Mouse (Mus musculus): Measurements from ENCODE around the gene Gm20661. TPM values are rescaled to one million over a fixed set of nuclear protein-coding genes. Genes with fewer than 3 reads are reported as not detected.

Gene Gm20661
- polyA plus RNA-seq (2015; fragmentation: Nextera tagmentation; extraction: Ambion mirVana) = 1.8 and 3.6 TPM in 2 replicates

DNA sequence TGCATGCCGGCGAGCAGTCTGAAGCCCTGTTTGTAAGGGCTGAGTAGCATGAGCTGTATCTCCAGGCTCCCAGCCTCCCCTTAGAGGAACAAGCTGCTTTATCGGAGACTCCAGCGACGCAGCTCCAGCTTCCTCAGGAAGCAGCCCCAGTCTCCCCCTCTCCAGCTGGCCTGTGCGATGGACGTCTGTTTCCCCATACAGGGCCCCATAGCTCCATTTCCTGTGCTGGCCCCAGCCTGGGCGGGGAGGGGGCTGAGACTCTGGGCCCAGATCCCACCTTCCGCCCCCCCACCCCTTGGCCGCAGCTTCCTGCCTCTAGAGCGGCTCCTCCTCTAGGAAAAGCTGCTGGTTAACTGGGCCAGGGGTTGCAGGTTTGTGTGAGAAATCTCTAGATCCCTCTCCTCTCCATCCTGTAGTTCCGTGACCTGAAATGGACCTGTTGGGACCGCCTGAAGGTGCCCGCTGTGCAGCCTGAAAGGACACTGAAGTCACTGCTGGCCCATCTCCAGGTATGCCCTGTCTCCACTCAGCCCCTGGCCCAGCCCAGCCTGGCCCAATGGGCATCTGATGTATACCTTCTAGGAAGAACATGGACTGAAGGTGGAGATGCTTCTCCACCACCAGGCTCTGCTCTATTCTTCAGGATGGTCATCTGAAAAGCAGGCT, at the start of gene Gm20661:
Gene Gm20661 (plus strand): TSS at position 378 of the 666 bp plus-strand sequence.
- H3K4me2 ChIP-seq (replicated peaks; ENCODE audit: low read depth, low read length) = peak within 1 kb of the TSS; percentile 70
- WGBS = 16% methylated on average over 14 of the region's 14 CpGs
- TF ChIP-seq CTCF (IDR thresholded peaks at IDR 0.05) (no peak), EP300 (IDR thresholded peaks at IDR 0.05) (peak; percentile 91)

DNA sequence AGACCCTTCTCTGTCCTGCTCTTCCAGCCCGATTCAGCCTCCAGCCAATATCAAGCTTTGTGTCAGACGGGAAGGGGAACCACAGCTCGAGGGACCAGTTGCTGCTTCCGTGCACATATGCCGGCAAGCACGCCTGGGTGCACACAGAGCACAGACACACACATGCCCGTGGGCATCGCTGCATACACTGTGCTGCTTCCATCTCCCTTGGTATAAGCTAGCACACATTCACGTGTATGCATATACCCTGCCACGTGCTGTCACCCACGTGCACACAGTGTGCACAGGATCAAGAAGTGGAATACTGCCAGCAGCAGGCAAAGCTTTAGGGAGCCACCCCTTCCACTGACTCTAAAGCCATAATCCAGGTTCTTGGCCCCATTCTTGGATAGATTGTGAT, 48.7 kb upstream of the Gm20661 start:
- Histone ChIP-seq H3K9me3 (ENCODE audit: low read length) (no peaks in the 10 kb centered on the region), H3K27me3 (replicated peaks; ENCODE audit: insufficient read depth, low read length) (peaks cover 6% of the 10 kb centered on the region; the same call in 1 of the 2 replicates), H3K4me2 (replicated peaks; ENCODE audit: low read depth, low read length) (no peak overlapping the region), H3K27ac (ENCODE audit: low read length) (no peak overlapping the region), H3K36me3 (ENCODE audit: insufficient read depth, low read length) (no peaks in the 10 kb centered on the region), H3K4me1 (ENCODE audit: insufficient read depth, low read depth, low read length) (peaks cover 4% of the 10 kb centered on the region; the same call in 1 of the 2 replicates), H3K9ac (replicated peaks; ENCODE audit: low read depth) (no peak overlapping the region), H3K4me3 (ENCODE audit: low read depth, low read length) (no peak overlapping the region)
- DNase-seq (ENCODE audit: low spot score) (no peak), ATAC-seq (no peak)
- TF ChIP-seq EP300 (IDR thresholded peaks at IDR 0.05) (no peak), CTCF (IDR thresholded peaks at IDR 0.05) (no peak)
- 80% methylated on average over 11 of the region's 11 CpGs for WGBS

More for the DNA sequence above, at the start of gene Gm20661:
- Histone ChIP-seq H3K4me1 (ENCODE audit: insufficient read depth, low read depth, low read length) (peaks cover 11% of the 10 kb centered on the region; the same call in 1 of the 2 replicates), H3K9me3 (ENCODE audit: low read length) (no peaks in the 10 kb centered on the region), H3K36me3 (ENCODE audit: insufficient read depth, low read length) (0 out of 2 replicates have a peak, but pooled peaks cover 14% of the 10 kb centered on the region), H3K4me3 (ENCODE audit: low read depth, low read length) (peak within 1 kb of the TSS; percentile 59), H3K27ac (ENCODE audit: low read length) (peak within 1 kb of the TSS; percentile 92), H3K27me3 (replicated peaks; ENCODE audit: insufficient read depth, low read length) (no peaks in the 10 kb centered on the region), H3K9ac (replicated peaks; ENCODE audit: low read depth) (peak within 1 kb of the TSS; percentile 44)
- ATAC-seq (peak; percentile 77), DNase-seq (ENCODE audit: low spot score) (peak; percentile 94)

DNA sequence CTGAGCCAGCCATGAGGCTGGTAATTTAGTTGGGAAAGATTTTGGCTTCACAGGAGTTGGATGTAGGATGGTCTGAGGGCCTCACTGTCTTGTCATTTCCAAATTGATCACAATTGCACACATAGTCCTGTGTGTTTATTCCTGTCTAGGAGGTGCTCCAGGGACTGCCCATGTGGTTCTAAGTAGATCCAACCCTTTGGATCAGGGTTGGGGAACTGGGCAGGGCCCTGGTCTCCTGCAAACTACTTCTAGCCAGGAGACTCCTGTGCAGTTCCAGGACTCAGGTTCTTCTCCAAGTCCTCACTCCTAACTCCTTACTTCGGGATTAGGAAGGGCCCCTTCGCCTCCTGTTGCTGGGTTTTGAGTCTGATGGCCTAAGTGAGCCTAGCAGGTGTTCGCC, 47.5 kb upstream of the Gm20661 start, which contains the start of gene Camkv:
Gene Camkv (plus strand): TSS at position 301 of the 400 bp plus-strand sequence.
- no peaks in the 10 kb centered on the region for H3K36me3 ChIP-seq (ENCODE audit: insufficient read depth, low read length)
- ATAC-seq (no peak), DNase-seq (ENCODE audit: low spot score) (no peak)
- WGBS = 15% methylated on average over 3 of the region's 3 CpGs
- H3K27ac ChIP-seq (ENCODE audit: low read length) = no peak within 1 kb of the TSS
- H3K4me1 ChIP-seq (ENCODE audit: insufficient read depth, low read depth, low read length) = peaks cover 4% of the 10 kb centered on the region; the same call in 1 of the 2 replicates
- peak within 1 kb of the TSS; percentile 16; the same call in 1 of the 2 replicates for H3K9ac ChIP-seq (replicated peaks; ENCODE audit: low read depth)
- H3K4me2 ChIP-seq (replicated peaks; ENCODE audit: low read depth, low read length) = peak within 1 kb of the TSS; percentile 66
- H3K4me3 ChIP-seq (ENCODE audit: low read depth, low read length) = peak within 1 kb of the TSS; percentile 28
- TF ChIP-seq EP300 (IDR thresholded peaks at IDR 0.05) = no peak
- TF ChIP-seq CTCF (IDR thresholded peaks at IDR 0.05) = no peak
- peaks cover 6% of the 10 kb centered on the region; the same call in 1 of the 2 replicates for H3K27me3 ChIP-seq (replicated peaks; ENCODE audit: insufficient read depth, low read length)
- no peaks in the 10 kb centered on the region for H3K9me3 ChIP-seq (ENCODE audit: low read length)

DNA sequence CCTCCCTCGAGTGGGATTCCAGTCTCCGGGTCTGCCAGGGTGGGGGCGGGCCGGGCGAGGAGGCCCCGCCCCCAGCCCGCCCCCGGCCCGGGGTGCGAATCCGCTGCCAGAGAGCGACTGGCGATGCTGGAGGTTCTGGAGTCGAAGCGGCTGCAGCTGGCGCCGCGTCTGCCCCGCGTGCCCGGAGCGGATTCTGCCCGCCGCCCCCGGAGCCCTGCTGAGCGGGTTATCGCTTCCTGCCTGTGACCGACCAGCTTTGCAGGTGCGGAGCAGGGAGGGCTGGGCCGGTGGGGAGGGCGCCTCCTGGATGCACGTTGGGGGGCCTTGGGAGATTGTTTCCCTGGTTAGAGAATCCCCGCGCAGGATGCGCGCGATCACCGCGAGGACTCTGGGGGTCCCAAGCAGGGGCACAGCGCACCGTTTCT, 47.1 kb upstream of the Gm20661 start:
- DNase-seq (ENCODE audit: low spot score) (no peak), ATAC-seq (no peak)
- Histone ChIP-seq H3K4me1 (ENCODE audit: insufficient read depth, low read depth, low read length) (peaks cover 4% of the 10 kb centered on the region; the same call in 1 of the 2 replicates), H3K27ac (ENCODE audit: low read length) (no peak overlapping the region), H3K4me3 (ENCODE audit: low read depth, low read length) (peak overlapping the region; percentile 28), H3K4me2 (replicated peaks; ENCODE audit: low read depth, low read length) (peak overlapping the region; percentile 66), H3K9me3 (ENCODE audit: low read length) (no peaks in the 10 kb centered on the region), H3K36me3 (ENCODE audit: insufficient read depth, low read length) (no peaks in the 10 kb centered on the region), H3K27me3 (replicated peaks; ENCODE audit: insufficient read depth, low read length) (peaks cover 6% of the 10 kb centered on the region; the same call in 1 of the 2 replicates), H3K9ac (replicated peaks; ENCODE audit: low read depth) (peak overlapping the region; percentile 16; the same call in 1 of the 2 replicates)
- WGBS = 1% methylated on average over 33 of the region's 41 CpGs
- TF ChIP-seq CTCF (IDR thresholded peaks at IDR 0.05) (no peak), EP300 (IDR thresholded peaks at IDR 0.05) (no peak)

DNA sequence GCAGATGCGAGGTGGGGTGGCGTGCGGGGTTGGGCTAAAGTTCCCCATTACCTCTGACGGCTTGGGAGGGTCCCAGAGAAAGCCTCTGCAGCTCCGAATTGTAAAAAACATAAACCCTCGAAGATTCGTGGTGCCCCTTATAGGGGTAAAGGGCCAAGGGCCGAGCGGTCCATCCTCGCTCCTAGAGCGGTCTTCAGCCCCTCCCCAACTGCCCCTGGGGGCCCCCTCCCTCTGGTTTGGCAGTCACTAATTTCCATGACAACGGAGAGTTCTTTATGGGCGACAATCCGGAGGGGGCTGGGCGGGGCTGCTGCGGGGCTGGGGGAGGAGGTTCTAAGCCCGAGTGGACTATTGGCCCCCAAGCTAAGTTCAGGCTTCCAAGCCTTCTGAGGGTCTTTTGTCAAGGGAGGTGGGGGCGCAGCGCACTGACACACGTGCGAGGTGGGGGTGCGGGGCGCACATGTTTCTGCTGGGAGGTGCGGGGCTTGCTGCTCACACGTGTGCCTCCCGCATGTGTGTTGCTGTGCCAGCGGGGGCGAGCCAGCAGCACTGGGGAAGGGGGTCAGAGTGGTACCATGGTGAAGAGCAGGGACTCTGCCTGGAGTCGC, 46.5 kb upstream of the Gm20661 start:
- Histone ChIP-seq H3K27me3 (replicated peaks; ENCODE audit: insufficient read depth, low read length) (peaks cover 6% of the 10 kb centered on the region; the same call in 1 of the 2 replicates), H3K27ac (ENCODE audit: low read length) (no peak overlapping the region), H3K4me1 (ENCODE audit: insufficient read depth, low read depth, low read length) (peaks cover 4% of the 10 kb centered on the region; the same call in 1 of the 2 replicates), H3K36me3 (ENCODE audit: insufficient read depth, low read length) (no peaks in the 10 kb centered on the region), H3K9me3 (ENCODE audit: low read length) (no peaks in the 10 kb centered on the region), H3K4me2 (replicated peaks; ENCODE audit: low read depth, low read length) (peak overlapping the region; percentile 66), H3K9ac (replicated peaks; ENCODE audit: low read depth) (peak overlapping the region; percentile 16; the same call in 1 of the 2 replicates), H3K4me3 (ENCODE audit: low read depth, low read length) (peak overlapping the region; percentile 28)
- TF ChIP-seq EP300 (IDR thresholded peaks at IDR 0.05) = no peak
- no peak for TF ChIP-seq CTCF (IDR thresholded peaks at IDR 0.05)
- DNase-seq (ENCODE audit: low spot score) (no peak), ATAC-seq (no peak)
- WGBS = 5% methylated on average over 28 of the region's 29 CpGs

DNA sequence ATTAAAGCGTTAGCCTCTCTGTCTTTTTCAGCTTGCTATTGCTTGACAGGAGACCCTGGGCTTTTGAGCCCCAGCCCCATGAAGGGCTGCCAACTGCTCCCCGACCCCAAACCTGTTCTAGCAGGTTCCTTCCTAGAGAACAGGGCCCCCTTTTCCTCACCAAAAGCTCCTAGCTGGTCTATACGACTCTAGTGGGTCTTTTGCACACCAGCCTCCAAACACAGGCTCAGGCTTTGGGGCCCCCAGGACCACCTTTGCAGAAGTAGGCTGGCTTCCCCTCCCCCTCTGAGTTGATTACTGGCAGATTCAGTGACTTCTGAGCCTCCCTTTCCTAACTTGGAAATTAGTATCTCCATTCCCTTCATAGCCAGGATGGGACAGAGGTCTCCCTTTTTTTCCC, 46.0 kb upstream of the Gm20661 start:
- H3K9ac ChIP-seq (replicated peaks; ENCODE audit: low read depth) = no peak overlapping the region
- ATAC-seq (no peak), DNase-seq (ENCODE audit: low spot score) (no peak)
- no peak overlapping the region for H3K27ac ChIP-seq (ENCODE audit: low read length)
- peaks cover 6% of the 10 kb centered on the region; the same call in 1 of the 2 replicates for H3K27me3 ChIP-seq (replicated peaks; ENCODE audit: insufficient read depth, low read length)
- 33% methylated on average over 3 of the region's 3 CpGs for WGBS
- no peak overlapping the region for H3K4me3 ChIP-seq (ENCODE audit: low read depth, low read length)
- no peaks in the 10 kb centered on the region for H3K36me3 ChIP-seq (ENCODE audit: insufficient read depth, low read length)
- H3K4me1 ChIP-seq (ENCODE audit: insufficient read depth, low read depth, low read length) = peaks cover 4% of the 10 kb centered on the region; the same call in 1 of the 2 replicates
- H3K4me2 ChIP-seq (replicated peaks; ENCODE audit: low read depth, low read length) = no peak overlapping the region
- H3K9me3 ChIP-seq (ENCODE audit: low read length) = no peaks in the 10 kb centered on the region
- TF ChIP-seq EP300 (IDR thresholded peaks at IDR 0.05) (no peak), CTCF (IDR thresholded peaks at IDR 0.05) (no peak)
